15 mouse cellular contexts compared by ENCODE assay signal in genomic region chr7:75474564-75475150, GRCm38 (mm10).
"Had no signal": no experiment of that assay in that cellular context is flagged by ENCODE, and none has a peak within 500 bp of the region (broad histone marks: within the 10 kb centered on the region; RNA-seq: fewer than 3 reads in every experiment).

No protein-coding gene starts in this region.

- H3K36me3 ChIP-seq: midbrain, embryonic 12.5 days; neural tube, embryonic 13.5 days; stomach, embryonic 15.5 days had no signal

- H3K4me3 ChIP-seq: midbrain, embryonic 10.5 days; midbrain, embryonic 12.5 days; myocyte; neural tube, embryonic 13.5 days; stomach, embryonic 15.5 days had no signal

- H3K4me1 ChIP-seq: stomach, embryonic 15.5 days had no signal

- H3K27ac ChIP-seq: midbrain, embryonic 10.5 days; midbrain, embryonic 12.5 days; neural tube, embryonic 13.5 days; stomach, embryonic 15.5 days; stomach, postnatal 0 days had no signal

- H3K4me2 ChIP-seq: lung, embryonic 14.5 days; midbrain, embryonic 12.5 days; neural tube, embryonic 13.5 days; stomach, embryonic 15.5 days had no signal

- DNase-seq: lung, adult 18-20 months; lung, embryonic 14.5 days; lung, postnatal 10 days; lung, postnatal 4 days; midbrain, embryonic 14.5 days; right cerebral cortex, postnatal 14 days; thymus, adult 2 months; thymus, postnatal 25 days; thymus, postnatal 4 days had no signal

- H3K9ac ChIP-seq: lung, embryonic 14.5 days; midbrain, embryonic 12.5 days; neural tube, embryonic 13.5 days; stomach, embryonic 15.5 days had no signal

- H3K27me3 ChIP-seq: midbrain, embryonic 12.5 days; neural tube, embryonic 13.5 days; stomach, embryonic 15.5 days had no signal

- H3K9me3 ChIP-seq: midbrain, embryonic 10.5 days; midbrain, embryonic 12.5 days; neural tube, embryonic 13.5 days; stomach, embryonic 15.5 days had no signal
